Mouse (Mus musculus): Measurements from ENCODE around the gene Ubxn1. TPM values are rescaled to one million over a fixed set of nuclear protein-coding genes. Genes with fewer than 3 reads are reported as not detected.
A peak's percentile ranks its signal among the peaks of the same experiment; 100 is the strongest.
"Not testable (repeated sequence)": the region's sequence is repeated elsewhere in the genome, so short reads cannot be mapped to it uniquely, and the experiment has no call there.

Ubxn1 gene
- total RNA-seq (2021) = 100 to 1,000 TPM; 182 to 211 TPM
- long read RNA-seq, experiment 1, transcript Ubxn1-204 (9 exons, 1,291 nt) = major isoform, 150 of 171 reads
- long read RNA-seq, experiment 1, partial matches to known transcripts = 12 of 171 reads
- long read RNA-seq, experiment 1, other reads (novel, unspliced or antisense) = 3 of 171 reads
- long read RNA-seq, experiment 2, transcript Ubxn1-202 (10 exons, 1,033 nt) = minor isoform, 10 of 194 reads
- long read RNA-seq, experiment 2, transcript Ubxn1-204 (9 exons, 1,291 nt) = major isoform, 167 of 194 reads
- long read RNA-seq, experiment 2, transcript Ubxn1-201 (8 exons, 1,127 nt) = minor isoform, 8 of 194 reads
- long read RNA-seq, experiment 2, partial matches to known transcripts = 5 of 194 reads
- long read RNA-seq, experiment 2, other reads (novel, unspliced or antisense) = 4 of 194 reads

GRCm38 (mm10) chr19:8871267-8872186 is at the start of gene Ubxn1:
Gene Ubxn1 (plus strand): TSS chr19:8871496.
- DNase-seq = peak; percentile 97
- intact Hi-C loops (cut with DNase I; ENCODE audit: low total_unique reads) = no loop called here

DNA sequence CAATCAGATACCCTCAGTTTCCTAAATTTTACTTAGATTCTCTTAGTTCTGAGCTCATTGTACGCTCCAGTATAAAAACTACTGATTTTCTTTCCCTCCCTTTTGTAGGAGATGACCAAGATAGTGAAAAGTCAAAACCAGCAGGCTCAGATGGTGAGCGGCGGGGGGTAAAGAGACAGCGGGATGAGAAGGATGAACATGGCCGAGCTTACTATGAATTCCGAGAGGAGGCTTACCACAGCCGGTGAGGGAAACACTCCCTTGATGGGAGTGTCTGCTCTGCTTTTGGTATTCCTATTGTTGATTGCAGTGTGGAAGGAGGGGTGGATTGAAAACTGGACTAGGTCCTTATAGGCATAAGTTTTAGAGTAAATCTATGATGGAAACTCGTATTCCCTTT is 48.6 kb upstream of the Ubxn1 start:
- DNase-seq = no peak
- intact Hi-C loops (cut with DNase I; ENCODE audit: low total_unique reads) = no loop called here

- DNase-seq = no peak
- intact Hi-C loops (cut with DNase I; ENCODE audit: low total_unique reads) = no loop called here
Measured at GRCm38 (mm10) chr19:8829660-8830059, 41.6 kb upstream of the Ubxn1 start, which contains the start of gene AC129217.1. Gene AC129217.1 (plus strand): TSS chr19:8829773.

- no peak for DNase-seq
- intact Hi-C loops (cut with DNase I; ENCODE audit: low total_unique reads) = no loop called here
Measured at GRCm38 (mm10) chr19:8830664-8831063, 40.6 kb upstream of the Ubxn1 start.

DNA sequence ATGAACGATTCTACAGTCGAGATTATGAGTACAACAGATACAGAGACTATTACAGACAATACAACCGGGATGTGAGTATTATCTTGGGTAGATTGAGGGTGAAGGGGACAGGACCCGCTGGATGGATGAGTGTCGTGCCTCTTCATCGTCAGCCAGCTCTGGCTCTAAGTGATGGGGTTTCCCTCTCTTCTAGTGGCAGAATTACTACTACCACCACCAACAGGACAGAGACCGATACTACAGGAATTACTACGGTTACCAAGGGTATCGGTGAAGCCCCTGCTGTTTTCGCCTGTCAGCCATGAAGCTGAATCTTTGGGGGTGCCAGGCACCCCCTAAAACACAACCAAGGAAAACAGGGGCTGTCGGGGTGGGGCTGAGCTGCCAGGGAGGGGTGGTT is 40.0 kb upstream of the Ubxn1 start:
- intact Hi-C loops (cut with DNase I; ENCODE audit: low total_unique reads) = no loop called here

DNA sequence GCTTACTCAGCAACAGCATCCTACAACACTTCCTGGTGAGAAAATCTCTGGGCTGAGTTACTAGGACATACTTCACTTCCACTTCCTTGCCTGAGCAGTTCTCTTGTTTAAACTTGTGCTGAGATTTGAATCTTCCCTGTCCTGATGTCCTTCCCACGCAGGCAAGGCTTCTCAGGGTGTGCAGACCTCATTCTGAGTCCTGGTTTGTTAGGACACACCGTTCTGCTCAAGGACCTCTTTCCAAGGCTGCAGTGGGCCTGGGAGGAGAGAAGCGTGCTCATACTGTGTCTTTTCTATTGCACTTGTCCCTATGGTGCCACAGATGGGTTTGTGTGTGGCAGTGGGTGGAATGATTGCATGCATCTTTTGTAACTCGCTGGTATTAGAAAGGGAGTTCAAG is 38.3 kb upstream of the Ubxn1 start:
- intact Hi-C loops (cut with DNase I; ENCODE audit: low total_unique reads) = no loop called here
- DNase-seq = no peak

More for the DNA sequence above, 40.0 kb upstream of the Ubxn1 start:
- DNase-seq = no peak

DNA sequence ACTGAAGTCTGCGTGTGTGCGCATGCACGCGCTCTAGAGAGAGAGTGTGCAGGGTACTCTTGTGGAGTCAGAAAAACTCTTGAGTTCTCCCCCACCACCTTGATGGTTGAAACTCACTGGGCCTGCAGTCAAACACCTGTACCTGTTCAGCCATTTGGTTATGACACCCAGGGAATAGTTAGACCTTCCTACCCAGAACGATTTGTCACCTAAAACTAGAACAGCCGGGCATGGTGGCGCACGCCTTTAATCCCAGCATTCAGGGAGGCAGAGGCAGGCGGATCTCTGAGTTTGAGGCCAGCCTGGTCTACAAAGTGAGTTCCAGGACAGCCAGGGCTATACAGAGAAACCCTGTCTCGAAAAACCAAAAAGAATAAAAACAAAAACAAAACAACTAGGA is 35.0 kb upstream of the Ubxn1 start:
- DNase-seq; intact Hi-C loops (cut with DNase I; ENCODE audit: low total_unique reads): not testable (repeated sequence)

GRCm38 (mm10) chr19:8837251-8837791 is 34.0 kb upstream of the Ubxn1 start, which contains the start of gene Bscl2:
Gene Bscl2 (plus strand): TSS chr19:8837467.
- intact Hi-C loops (cut with DNase I; ENCODE audit: low total_unique reads) = no loop called here
- peak; percentile 82 for DNase-seq

GRCm38 (mm10) chr19:8838041-8838730 is 33.1 kb upstream of the Ubxn1 start:
- peak; percentile 38 for DNase-seq
- intact Hi-C loops (cut with DNase I; ENCODE audit: low total_unique reads) = no loop called here

- intact Hi-C loops (cut with DNase I; ENCODE audit: low total_unique reads) = no loop called here
- no peak for DNase-seq
Measured at GRCm38 (mm10) chr19:8839103-8839907, 32.0 kb upstream of the Ubxn1 start, which contains the start of gene Gng3. Gene Gng3 (minus strand): TSS chr19:8839194.

- intact Hi-C loops (cut with DNase I; ENCODE audit: low total_unique reads) = no loop called here
- DNase-seq = peak; percentile 76
Measured at GRCm38 (mm10) chr19:8839908-8840791, 31.1 kb upstream of the Ubxn1 start.

GRCm38 (mm10) chr19:8841012-8841411 is 30.3 kb upstream of the Ubxn1 start:
- no peak for DNase-seq
- intact Hi-C loops (cut with DNase I; ENCODE audit: low total_unique reads) = no loop called here

- no peak for DNase-seq
- intact Hi-C loops (cut with DNase I; ENCODE audit: low total_unique reads) = no loop called here
Measured at GRCm38 (mm10) chr19:8842961-8843360, 28.3 kb upstream of the Ubxn1 start.

- DNase-seq = peak; percentile 76
- intact Hi-C loops (cut with DNase I; ENCODE audit: low total_unique reads) = loop anchor here (5.0 kb wide), 2 partner anchors 118 to 263 kb away; no protein-coding TSS in a partner anchor
Measured at GRCm38 (mm10) chr19:8844371-8845129, 26.7 kb upstream of the Ubxn1 start.

- no peak for DNase-seq
- intact Hi-C loops (cut with DNase I; ENCODE audit: low total_unique reads) = loop anchor here (5.0 kb wide), 2 partner anchors 114 to 259 kb away; no protein-coding TSS in a partner anchor
Measured at GRCm38 (mm10) chr19:8848356-8848755, 22.9 kb upstream of the Ubxn1 start.

GRCm38 (mm10) chr19:8850402-8850901 is 20.8 kb upstream of the Ubxn1 start, which contains the start of gene Lrrn4cl:
Gene Lrrn4cl (plus strand): TSS chr19:8850768.
- DNase-seq = peak; percentile 71
- intact Hi-C loops (cut with DNase I; ENCODE audit: low total_unique reads) = no loop called here

All from gastrocnemius, postnatal 14 days (tissue).